Mouse (Mus musculus): ENCODE measurements around the gene Cish.
A peak's percentile ranks its signal among the peaks of the same experiment; 100 is the strongest.

The Cish gene

DNA sequence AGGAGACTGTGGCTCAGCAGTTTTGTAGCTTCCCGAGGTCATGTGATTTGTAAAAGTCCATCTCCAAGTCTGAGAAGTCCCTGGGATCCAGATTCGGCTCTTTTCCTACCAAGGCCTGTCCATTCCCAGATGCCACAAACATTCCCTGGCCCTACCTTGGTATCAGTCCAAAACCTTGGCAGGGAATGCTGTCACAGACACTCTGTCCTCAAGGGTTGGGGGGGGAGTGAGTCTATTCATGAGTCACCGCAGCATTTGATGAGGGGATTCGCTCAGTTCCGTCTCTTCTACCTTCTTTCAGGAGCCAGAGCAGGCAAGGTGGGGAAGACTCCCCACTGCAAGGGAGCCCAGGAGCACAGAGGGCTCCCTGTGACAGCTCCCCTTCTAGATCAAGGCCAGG is 20.1 kb upstream of the Cish start:
- no peak for DNase-seq (ENCODE audit: low read depth in 1 of 2, low spot score in 2 of 2)

DNA sequence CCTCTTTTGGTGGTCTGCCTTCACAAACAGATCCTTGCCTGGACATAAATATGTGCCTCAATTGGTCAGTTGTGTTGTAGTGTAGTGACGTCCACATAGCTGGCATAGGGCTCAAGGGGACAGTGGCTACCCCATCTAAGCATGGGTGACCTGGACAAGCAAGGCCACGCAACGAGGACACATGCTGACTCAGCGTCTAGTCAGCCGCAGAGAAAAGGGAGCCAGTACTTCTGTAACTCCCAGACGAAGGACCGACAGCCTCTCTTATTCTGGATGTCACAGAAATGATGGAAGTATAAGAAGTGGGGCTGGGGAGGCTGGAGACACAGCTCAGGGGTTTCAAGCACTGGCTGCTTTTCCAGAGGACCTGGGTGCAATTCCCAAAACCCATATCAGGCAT is 18.2 kb upstream of the Cish start:
- no peak for DNase-seq (ENCODE audit: low read depth in 1 of 2, low spot score in 2 of 2)

DNA sequence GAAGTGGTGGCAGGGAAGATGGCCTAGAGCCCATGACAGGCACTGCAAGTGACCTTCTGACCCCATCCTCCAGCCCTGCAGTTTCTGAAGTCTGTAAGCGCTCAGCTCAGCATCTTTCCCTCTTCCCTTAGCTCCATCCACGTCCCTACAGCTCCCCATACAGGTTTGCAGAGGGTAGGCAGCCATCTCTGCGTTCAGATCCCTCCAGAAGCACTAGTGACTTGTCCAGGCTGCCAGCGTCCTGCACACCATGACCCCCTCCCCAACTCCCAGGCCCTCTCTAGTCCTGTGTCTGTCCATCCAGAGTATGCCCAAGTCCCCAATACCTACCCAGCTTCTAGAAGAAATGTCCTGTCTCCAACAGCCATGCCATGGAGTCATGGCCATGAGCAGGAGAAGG is 17.7 kb upstream of the Cish start:
- DNase-seq (ENCODE audit: low read depth in 1 of 2, low spot score in 2 of 2), result no peak

DNA sequence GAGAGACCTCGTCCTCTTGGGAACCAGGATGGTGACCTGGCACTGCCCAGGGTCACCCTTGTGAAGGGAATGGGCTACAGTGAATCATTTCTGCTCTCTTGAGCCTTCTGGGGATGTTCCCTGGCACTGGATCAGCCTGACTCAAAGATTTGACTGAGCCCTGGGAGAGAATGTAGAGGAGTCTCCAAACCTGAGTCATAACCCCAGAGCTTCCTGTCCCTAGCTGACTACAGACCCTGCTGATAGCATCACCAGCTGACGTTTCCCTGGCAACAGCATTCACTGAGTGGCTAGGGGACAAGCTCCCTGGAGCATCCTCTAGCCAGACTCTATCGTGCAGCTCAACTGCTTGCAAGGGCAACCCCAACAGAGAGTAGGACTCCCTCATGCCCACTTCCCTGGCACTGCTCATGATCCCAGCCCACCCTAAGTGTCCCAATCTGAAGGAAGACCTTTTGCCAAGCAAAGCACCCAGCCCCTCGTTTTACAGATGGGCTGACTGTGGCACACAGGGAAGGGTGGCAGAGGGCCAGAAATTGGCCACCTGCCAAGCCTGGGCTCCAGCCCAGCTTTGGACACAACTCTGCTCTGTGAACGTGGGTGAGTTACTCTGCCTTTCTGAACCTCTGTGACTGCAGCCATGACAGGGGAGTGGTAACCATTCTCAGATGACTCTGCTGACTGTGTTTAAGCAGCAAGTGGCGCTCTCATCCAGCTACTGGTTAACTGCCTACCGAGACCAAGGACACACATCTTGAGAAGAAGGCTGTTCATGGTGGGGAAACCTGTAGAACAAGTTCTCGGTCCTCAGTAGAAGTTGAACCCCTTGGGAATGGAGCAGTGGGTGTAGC is 17.1 kb upstream of the Cish start:
- no peak for DNase-seq (ENCODE audit: low read depth in 1 of 2, low spot score in 2 of 2)

DNA sequence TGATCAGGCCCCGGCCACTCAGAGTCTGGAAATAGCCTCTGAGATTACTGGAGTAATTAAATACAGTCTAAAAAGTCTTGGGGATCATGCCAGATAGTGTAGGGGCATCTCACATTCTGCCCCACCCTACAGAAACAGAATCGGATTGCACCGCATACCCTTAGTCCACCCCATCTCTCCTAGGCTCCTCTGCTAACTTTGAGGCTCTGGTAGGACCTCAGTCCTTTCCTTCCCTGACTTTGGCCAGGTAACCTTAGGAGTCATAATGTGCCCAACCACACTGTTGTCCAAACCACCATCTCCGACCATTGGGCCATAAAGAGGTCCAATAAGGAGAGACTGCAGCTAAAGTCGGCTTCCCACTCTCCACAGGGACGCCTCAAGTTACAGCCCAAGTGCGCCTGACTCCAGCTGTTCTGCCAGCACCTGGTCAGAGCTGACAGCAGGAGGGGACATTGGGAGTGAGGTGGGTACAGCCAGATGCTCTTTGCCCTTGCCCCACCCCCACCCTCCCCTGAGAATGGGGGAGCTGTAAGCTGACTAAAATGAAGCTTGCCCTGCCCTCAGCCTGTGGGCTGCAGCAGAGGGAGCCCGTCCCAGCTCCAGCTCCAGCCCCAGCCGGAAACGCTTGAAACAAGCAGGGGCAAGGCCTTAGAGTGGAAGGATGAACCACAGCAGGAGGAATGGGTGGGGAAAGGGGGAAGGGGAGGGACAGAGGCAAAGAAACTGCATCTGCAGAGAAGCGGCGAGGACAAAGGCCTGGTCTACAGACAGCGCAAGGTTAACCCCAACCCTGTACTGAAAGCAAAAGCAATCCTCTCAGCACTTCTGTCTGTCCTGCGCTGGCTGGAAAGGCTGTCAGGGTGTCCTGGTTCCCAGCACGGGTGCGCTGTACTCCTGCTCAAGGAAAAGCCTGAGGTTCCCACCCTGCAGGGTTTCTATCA is 16.2 kb upstream of the Cish start:
- DNase-seq (ENCODE audit: low read depth in 1 of 2, low spot score in 2 of 2), result no peak

DNA sequence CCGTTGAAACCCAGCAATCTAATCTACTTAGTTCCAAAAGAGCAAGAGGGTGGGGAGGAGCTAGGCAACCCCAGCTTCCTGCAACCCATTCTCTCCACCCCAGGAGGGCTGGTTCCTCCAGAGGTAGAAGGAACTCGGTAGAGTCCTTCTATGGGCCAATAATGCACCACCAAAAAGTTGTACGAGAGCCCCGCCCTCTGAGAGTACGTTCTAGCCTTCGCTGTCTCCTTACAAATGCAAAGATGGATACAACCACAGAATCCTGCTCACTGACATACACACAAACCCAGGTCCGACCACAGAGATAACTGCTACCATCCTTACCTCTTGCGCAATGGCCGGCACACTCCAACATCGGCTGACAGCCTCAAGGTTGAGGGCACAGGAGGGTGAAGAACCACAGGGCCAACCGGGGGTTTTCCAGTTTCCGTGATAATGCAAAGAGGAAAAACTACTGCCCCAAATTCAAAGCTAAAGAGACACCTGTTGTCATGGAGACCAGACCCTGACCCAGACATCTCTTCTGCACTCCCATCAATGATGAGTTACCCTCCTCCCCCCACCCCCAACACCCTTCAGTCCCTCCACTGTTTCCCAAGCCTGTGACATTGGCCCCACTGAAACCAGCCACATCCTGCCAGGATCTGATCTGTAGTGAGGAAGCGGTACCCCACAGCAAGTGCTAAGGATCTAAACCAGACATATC is 15.4 kb upstream of the Cish start:
- DNase-seq (ENCODE audit: low read depth in 1 of 2, low spot score in 2 of 2), result peak in 1 of 2 experiments; percentile 37

DNA sequence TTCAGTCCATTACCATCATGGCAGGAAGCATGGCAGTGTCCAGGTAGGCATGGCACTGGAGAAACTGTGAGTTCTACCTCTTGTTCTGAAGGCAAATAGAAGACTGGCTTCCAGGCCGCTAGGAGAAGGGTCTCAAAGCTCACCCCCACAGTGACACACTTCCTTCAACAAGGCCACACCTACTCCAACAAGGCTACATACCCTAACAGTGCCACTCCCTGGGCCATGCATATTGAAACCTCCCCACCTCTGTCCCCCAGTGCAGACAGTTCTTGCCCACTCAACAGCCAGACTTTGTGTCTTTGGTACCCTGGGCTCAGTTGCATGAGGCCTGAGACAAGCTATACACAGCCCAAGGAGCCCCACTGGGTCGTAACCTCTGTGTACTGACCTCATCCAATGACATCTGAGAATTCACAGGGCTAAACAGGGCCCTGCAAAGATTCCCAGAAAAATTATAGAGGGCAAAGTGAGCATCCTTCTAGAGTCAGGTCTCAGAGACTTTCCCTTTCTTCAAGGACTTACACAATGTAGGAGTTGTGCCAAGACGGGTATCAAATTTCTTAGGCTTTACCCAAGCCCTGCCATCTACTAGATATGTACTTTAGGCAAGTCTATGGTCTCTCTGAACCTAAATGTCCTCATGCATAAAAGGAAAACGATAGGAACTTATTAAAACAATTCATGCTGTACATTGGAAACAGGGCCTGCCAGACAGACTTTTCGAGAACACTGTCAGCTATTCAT is 14.4 kb upstream of the Cish start:
- no peak for DNase-seq (ENCODE audit: low read depth in 1 of 2, low spot score in 2 of 2)

DNA sequence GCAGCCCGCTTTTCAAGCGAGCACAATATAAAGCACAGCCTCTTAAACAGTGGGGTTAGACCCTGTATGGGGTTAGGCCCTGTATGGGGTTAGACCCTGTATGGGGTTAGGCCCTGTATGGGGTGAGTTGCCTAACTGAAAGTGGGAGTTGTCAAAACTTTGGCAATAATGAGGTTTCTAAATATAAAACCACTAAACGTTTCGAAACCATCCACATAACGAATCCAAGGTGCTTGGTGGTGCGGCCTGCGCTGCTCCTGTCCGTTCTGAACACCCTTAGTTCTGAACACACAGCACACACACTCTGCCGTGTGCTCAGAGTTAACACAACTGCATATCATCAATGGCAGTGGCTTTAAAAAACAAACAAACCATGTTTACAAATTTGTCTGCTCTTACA is 12.9 kb upstream of the Cish start:
- DNase-seq (ENCODE audit: low read depth in 1 of 2, low spot score in 2 of 2), result no peak

DNA sequence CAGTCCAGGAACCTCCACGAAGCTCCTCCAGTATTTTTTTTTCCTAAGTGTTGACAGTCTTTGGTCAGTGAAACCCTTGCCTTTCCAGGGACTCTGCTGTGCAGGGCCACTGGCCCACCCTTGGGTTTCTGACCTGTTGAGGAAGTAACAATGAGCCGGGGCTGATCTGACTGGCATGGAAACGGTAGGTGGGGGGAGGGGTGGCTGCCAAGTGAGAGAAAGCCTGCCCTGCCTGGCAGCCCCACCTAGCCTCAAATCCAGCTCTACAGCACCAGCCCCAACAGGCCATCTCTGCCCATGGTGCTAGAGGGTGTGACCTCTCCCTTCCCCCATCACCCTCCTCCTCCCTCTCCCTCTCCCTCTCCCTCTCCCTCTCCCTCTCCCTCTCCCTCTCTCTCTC is 10.8 kb upstream of the Cish start:
- DNase-seq (ENCODE audit: low read depth in 1 of 2, low spot score in 2 of 2), result no peak

DNA sequence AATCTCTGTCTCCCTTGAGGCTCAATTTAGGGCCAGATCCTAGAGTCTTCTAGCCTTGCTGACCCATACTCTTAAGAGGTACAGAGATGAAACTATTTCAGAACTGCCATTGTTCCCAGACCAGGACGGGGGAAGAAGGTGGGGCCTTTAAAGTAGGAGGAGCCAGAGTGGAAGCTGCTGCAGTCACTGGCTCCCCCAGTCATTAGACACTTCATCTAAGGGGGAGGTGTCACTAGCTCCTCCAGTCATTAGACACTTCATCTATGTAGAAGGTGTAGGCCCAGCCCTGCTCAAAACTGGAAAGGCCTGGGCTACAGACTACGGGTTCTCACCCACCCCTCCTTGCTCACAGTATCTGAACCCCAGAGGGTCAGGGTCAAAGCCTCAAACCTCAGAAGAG is 8.5 kb upstream of the Cish start:
- DNase-seq (ENCODE audit: low read depth in 1 of 2, low spot score in 2 of 2), result no peak

DNA sequence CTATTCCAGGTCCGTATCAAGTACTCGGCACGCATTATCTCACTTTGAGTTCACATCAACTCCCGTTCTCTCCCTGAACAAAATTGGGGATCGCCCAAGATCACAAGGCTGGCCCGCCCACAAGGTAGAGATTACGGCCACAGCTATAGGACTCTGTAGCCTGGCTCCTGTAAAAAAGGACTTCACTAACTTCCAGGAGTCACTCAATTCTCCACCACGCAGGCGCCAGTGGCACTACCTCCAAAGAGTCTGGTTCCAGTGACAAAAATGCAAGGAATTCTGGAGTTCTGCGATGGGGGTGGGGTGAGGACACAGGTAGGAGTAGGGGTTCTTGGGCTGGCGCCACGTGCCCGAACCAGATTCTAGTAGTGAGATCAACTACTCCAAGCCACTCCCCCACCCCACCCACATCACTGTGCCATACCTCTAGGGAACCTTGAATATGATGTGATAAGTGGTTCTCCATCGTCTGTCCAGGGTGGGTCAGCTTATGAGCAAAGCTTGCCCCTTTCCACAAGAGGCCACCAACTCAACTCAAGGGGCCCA is 7.6 kb upstream of the Cish start:
- DNase-seq (ENCODE audit: low read depth in 1 of 2, low spot score in 2 of 2), result no peak

DNA sequence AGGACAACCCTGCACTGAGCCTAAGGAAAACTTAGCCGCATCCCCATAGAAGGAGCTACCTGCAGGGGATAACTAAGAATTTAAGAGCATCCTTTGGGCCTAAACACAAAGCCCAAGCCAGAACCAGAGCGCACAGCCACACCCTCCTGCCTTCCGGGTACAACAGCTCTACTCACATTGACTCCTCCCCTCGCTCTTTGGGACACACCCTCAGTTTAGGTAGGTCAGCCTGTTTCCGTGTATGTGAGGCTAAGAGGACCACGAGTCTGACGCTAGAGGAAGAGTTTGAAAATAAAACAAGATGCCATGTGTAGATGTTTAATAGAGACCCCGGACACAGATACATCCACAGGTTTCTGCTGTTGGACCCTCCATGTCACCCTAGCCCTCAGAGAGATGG is 7.1 kb upstream of the Cish start:
- DNase-seq (ENCODE audit: low read depth in 1 of 2, low spot score in 2 of 2), result peak in 1 of 2 experiments; percentile 43

DNA sequence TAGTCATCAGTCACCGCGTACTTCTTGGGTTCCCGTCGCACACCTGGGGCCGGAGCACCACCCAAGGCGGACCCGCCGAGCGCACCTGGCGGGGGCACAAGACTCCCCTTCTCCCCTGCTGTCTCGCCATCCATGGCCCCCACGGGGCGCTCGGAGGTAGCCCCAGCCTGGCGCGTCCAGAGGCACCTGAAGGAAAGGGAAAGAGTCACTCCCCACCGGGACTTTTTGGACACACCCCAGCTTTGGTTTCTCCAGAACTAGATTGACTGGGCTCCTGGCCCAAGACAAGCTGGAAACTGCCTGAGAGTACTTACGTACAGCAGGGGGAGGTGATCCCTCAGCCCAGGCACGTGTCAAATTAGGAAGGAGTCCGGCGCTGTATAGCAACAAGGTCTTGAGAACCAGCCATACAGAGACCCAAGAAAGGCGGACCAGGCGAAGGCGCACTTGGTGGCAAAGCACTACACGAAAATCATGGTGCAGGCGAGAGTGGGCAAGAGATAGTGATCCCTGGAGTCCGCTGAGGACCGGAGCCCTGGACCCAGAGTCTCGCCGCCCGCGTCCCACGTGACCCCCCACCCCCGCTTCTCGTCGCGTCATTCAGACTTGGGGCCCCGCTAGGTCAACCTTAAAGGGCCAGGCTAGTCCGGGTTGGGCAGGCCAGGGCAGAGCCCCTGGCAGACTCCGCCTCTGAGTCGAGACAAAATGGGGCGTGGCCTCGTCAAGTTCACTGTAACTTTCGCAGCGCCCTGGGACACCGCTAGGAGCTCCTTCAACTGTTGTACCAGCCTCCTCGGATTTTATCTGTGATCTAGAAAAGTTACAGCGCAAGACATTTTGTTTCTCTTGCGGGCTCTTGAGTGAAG is 6.4 kb upstream of the Cish start, which contains the start of gene Mapkapk3:
Mapkapk3 (minus strand) TSS at position 667 of the 866 bp plus-strand sequence.
- peak; percentile 84 to 90 for DNase-seq (ENCODE audit: low read depth in 1 of 2, low spot score in 2 of 2)

DNA sequence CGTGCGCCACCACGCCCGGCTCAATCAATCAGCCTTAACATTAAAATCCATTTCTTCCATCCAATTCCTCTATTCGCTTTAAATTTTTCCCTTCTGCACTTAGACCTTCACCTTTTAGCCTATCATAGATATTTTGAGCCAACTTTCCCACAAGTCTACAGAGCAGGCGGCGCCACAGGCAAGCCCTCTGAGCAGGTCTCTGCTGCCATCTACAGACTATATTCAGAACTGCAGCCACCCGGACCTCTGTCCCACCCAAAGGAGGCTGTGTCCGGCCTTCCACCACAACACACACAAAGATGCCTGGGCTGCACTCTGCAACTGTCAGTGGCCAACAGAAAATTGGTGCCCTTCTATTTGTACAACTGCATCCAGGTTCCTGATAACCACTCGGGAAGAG is 4.9 kb upstream of the Cish start:
- DNase-seq (ENCODE audit: low read depth in 1 of 2, low spot score in 2 of 2), result peak; percentile 63 to 79

DNA sequence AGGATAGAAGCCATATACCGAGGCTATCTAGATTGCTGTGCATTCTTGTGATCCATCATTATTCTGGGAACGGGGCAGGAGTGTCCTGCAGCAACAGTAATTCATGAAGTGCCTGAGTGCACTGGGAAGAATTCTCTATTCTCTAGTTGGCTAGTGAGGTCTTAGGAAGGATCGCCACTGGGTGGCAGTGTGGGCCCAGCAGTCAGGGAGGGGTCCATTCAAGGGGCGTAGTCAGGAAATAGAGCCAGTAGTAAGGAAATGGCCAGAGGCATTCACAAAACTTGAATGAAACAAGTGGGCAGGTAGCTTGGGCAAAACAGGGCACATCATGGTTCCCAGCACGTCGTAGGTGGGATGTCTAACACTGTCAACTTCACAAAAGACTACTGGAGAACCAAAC is 1.6 kb upstream of the Cish start:
- DNase-seq (ENCODE audit: low read depth in 1 of 2, low spot score in 2 of 2), result peak in 1 of 2 experiments; percentile 62

DNA sequence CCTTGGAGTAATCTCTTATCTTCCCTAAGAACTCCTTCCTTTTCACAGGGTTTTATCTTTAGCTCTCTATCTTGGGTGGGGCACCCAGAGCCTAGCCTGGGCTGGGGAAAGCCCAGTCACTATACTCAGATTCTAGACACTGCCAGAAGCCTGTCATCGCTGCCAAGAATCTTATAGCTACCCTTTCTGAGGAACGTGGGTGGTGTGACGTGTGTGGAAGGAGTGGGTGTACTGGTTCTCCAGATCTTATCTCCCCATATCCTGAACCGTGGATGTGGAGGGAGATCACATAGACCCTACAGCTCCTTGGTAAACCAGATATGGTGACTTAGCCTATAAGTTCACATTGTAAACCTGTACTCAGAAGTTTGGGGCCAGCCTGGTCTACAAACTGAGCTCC is 210 bp upstream of the Cish start:
- no peak for DNase-seq (ENCODE audit: low read depth in 1 of 2, low spot score in 2 of 2)

DNA sequence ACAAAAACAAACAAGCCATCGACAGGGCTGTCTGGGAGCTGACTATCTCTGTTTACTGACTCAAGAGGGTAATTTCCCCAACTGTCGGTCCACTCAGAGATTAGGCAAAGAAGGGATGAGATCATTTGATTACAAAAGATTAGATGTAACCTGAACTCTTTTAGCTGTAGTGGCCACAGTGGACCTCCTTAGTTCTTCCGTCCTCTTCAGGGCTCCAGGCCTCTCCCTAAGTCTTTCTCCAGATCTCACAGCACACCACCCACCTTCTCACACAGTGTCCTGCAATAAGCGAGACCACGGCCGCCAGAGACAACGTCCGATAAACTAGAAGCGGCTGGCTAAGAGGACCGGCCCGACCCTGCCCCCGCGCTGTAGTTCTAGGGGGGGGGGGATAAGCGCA is 215 bp downstream of the Cish start:
- DNase-seq (ENCODE audit: low read depth in 1 of 2, low spot score in 2 of 2), result no peak

DNA sequence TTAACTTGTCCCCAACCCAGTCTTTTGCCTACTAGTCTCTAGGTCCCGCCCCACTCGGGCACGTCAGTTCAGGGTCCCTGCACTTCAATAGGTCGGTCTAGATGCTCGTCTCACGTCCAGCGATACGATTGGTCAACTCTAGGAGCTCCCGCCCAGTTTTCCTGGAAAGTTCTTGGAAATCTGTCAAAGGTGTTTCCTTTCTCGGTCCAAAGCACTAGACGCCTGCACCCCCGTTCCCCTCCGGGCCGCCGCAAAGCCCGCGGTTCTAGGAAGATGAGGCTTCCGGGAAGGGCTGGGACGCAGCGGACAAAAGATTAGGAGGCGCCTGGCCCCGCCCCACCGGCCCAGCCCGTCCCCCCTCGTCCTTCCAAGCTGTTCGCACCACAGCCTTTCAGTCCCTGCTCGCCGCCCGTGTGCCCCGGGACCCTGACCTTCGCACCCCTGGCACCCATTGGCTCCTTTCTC is 707 bp downstream of the Cish start:
- DNase-seq (ENCODE audit: low read depth in 1 of 2, low spot score in 2 of 2), result peak in 1 of 2 experiments; percentile 67

DNA sequence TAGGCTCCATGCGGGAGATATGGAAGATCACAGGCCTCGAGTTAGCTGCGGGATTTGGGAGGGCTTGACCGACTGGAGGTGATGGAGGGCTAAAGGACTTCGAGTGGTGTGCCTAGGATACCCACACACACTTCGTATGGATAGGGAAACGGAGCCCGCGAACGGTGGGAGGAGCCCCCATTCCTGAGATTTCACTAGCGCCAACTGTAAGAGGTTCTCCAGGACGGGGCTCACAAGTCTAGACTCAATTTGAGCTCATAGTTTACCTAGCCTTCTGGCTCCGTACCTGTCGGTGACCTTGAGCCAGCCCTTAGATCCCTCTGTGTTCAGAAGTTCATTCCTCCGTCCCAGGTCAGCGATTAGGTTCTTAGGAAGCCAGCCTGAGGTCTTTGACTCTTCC is 1.2 kb downstream of the Cish start:
- no peak for DNase-seq (ENCODE audit: low read depth in 1 of 2, low spot score in 2 of 2)
